Mouse (Mus musculus) retina, postnatal 1 day (tissue): ENCODE results near the gene Chl1.

Experiments used
- DNase-seq: peaks from one replicate; pipeline ENCODE4 v3.0.0-alpha.2; 2012

Chl1 gene

DNA sequence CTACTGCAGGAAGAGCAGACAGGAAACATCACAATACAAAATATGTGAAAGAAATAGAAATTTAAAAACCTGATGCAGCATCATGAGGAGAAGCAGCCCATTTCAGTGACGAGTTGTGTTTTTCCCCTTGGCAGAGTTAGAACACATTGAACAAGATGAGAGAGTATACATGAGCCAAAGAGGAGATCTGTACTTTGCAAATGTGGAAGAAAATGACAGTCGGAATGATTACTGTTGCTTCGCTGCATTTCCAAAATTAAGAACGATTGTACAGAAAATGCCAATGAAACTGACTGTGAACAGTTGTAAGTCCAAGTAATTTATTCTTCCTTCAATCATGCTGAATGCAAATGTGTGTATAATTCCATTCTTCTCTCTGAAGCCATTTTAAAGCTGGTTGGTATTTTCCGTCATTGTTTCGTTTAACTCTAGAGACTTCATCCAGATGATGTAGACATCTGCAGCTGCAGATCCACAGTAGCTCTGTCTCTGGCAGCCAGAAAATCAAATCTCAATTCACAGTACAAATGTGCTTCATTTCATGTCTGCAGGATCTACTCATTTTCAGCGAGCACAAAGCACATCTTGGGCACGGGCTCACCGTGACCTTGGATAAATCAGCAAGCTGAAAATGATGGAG, 155.4 kb downstream of the Chl1 start:
- DNase-seq: no peak

DNA sequence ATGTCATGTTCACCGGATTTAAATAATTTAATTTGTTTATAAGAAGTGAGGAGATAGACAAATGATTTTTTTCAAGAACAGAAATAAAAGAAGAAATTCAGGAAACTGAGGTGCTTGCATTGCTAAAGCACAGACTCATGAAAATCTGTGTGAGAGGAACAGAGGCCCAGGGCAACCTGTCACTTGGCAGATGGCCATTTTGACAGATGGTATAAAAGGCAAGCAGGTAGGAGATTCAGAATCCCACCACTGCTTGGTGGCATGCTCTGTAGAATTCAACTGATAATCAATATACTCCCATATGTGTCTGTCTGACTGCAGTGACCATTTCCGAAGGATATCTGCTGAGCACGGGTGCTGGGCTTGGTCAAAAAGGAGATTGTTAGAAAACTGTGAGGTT, 162.7 kb downstream of the Chl1 start:
- no peak for DNase-seq

DNA sequence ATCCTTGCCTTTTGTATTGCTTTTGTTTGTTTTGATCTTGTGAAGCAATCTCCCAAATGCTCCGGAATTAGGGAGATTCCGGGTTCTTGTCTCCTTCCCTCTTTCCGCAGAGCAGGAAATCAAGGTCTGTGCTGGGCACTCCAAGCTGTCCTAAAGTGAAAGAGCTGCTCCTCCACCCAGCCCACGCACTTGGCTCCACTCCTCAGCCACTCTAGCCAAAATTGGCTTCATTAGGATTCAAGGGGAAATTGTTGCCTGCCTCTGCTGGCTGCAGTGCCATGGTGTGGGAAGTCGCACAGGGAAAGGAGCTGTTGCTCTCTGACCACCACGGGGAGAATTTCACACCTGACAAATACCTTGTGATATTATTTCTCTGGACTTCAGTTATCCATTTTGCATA, 163.9 kb downstream of the Chl1 start:
- no peak for DNase-seq

DNA sequence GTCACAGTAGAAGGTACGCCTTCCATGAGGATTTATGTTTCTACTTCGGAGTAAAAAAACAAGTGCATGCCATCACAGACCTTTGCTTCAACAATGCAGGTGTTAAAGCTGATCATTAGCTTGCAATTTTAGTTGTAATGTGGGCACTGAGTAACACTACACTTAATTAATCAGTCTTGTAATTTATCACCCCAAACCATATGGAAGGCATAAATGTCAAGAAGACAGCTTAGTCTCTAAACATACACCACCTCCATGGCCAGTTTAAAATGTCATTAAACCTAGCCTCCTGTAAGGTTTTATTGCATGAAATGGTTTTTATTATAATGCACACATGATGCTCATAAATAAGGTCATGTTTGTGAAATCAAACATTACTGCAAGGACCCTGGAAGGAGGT, 164.8 kb downstream of the Chl1 start:
- DNase-seq: no peak

DNA sequence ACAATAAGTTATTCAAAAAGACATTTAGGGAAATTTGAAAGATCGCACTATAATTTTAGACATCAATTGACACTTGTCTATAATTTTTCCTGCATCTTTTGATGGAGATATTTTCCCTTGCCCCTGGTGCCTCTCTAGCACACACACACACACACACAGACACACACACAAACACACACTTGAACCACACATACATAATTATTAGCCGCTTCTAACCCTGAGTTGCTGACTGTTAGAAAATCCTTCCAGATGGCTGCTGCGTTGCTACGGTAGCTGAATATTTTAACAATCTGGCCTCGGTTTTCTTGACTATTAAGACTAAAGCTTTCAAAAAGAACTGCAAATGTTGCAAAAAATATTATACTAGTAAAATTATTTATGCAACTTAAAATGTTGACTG, 166.3 kb downstream of the Chl1 start:
- DNase-seq: no peak

DNA sequence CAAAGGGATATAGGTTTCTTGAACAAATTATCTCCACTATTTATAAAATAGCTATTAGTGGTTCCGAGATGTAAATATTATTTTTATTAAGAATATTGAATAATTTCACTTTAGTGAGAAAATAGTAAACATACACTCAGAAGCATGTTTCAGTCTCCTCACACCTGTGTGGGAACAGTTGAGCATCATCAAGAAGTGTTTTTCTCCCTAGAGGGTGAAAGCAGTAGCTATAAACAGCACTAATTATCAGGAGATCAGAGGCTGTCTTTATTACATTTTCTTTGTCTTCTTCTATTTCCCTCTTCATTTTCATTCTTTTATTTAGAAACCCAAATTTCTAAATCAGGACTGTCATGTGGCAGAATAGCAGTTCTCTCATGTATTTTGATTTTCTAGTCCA, 166.7 kb downstream of the Chl1 start:
- no peak for DNase-seq

DNA sequence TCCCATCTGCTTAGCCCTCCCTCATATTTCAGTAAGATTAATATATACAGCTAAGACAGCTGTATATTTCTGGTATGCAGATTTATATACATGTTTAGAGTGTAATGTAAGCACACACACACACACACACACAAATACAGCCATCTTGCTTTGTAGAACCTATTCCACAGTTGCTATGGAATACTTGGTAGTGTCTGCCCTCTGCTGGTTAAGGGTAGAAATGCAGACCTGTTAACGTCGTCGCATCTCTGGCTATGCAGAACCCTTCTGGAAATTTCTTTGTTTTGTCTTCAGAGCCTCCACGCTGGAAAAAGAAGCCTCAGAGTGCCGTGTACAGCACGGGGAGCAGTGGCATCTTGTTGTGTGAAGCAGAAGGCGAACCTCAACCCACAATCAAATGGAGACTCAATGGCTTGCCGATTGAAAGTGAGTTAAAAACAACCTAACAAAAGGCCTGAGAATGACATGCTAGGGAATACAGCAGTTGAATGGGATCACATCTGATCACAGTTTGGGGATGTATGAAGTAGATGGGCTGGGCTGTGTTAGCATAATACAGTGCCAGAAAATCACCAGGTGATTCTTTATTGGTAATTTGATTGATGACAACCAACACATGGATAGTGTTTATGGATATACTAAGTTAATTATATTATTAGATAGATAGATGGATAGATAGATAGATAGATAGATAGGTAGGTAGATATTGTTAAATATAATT, 172.6 kb downstream of the Chl1 start:
- DNase-seq: peak; percentile 84

DNA sequence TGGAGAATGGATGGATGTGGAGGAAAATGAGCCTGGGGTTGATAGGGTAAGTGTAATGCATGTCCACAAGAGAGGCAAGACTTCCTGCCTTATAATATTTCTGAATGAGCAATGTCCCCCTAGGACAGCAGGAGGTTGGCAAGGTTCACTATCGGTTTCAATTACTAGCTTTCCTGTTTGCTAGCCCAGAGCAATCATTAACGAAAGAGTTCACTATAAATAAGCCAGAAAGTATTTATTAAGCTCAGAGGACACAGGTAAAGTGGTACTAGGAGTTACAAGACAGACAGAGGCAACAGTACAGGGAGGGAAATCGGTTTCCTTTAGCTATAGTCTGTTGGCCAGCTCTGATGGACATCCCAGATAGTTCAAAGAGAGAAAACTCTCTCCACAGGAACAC, 182.1 kb downstream of the Chl1 start:
- no peak for DNase-seq

DNA sequence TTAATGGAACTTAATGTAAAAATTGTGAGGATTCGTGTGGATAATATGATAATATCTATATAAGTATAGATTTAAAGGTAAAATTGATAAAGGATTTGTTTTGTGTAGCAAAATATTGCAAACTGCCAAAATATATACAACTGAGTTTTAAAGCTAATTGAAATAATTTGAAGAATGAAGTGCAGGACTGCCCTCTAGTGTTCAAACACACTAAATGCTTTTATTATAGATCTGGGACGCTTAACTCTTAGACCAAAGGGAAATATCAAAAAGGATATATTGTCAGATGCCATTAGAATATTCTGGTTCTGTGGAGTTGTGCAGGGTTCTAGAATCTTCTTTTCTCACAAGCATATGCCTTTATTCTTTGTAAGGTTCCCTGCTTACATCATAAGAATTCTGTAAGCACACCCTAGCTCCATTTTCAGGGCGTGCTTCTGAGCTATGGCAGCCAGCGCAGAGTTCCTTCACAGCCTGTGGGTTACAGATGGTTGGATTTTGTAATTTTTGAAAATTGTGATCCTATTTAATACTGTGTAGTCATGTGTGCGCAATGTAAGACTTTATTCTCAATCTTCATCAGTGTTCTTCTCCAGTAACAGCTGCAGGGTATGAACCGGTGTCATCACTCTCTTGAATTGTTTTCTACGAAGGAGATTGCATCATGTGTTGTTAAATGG, 187.1 kb downstream of the Chl1 start:
- DNase-seq: peak; percentile 52

DNA sequence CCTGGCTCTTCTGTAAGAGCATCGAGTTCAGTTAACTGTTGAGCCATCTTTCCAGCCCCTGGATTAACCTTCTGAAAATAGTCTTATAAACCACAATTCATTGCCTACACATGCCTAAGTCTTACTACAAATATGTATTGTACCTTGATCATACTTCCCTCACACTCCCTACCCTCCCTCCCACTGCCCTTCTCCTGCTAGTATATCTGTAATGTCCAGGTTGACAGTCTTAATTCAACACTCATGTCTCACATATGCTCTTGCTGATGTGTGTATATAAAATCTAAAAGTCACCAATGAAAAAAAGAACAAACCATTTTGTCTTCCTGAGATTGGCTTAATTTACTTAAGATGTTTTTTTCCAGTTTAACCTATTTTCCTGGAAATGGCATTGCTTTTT, 189.1 kb downstream of the Chl1 start:
- DNase-seq: no peak

DNA sequence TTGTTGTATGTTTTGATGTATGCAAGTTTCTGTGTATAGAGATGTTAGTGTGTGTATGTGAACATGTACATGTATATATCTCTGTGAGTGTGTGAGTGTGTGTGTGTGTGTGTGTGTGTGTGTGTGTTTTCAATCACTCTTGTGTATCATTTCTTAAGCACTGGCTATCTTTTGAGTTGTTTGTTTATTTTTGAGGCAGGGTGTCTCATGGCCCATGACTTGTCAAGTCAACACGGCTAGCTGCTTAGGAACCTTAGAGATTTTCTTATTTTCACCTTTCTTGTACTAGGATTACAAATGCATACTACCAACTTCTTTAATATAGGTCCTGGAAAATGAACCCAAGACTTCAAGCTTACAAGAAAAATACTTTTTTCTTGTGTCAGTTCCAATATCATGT, 189.5 kb downstream of the Chl1 start:
- no peak for DNase-seq

DNA sequence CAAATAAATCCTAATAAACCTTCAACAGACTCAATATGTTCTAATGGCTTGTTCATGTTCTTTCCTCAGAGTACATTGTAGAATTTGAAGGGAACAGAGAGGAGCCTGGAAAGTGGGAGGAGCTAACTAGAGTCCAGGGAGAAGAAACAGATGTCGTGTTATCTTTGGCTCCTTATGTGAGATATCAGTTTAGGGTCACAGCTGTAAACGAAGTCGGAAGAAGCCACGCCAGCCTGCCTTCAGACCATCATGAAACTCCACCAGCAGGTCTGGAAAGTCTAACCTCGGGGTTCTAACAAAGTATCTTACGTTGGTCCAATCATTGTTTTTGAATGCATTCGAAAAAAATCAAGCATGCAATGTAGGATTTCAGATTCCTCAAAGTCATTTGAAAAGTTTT, 189.9 kb downstream of the Chl1 start:
- no peak for DNase-seq

DNA sequence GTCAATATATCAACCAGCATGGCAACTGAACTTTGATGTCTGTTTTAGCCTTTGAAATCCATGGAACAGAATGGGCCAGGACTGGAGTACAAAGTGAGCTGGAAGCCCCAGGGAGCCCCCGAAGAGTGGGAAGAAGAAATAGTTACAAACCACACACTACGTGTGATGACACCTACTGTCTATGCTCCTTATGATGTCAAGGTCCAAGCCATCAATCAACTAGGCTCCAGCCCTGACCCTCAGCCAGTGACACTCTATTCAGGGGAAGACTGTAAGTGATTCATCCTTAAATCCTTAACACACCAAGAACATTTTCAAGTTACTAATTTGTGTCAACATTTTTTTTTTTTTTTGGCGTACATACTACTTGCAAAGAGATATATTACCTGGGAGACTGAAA, 196.0 kb downstream of the Chl1 start:
- no peak for DNase-seq

DNA sequence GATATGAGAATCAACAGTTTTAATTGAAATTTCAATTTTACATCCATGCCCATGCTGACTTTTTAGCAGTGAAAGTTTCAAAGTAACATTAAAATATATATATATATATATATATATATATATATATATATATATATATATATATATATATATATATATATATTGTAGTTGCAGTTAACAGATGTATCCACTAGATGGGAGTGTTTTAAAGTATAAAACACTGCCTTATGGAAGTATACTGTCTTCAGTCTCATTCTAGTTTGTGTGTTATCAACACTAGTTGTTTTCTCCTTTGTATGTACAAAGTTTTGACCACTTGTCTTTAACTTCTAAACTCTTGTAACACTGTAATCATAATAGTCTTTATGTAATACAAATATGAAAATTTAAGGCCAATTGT, 228.9 kb downstream of the Chl1 start:
- peak; percentile 19 for DNase-seq

DNA sequence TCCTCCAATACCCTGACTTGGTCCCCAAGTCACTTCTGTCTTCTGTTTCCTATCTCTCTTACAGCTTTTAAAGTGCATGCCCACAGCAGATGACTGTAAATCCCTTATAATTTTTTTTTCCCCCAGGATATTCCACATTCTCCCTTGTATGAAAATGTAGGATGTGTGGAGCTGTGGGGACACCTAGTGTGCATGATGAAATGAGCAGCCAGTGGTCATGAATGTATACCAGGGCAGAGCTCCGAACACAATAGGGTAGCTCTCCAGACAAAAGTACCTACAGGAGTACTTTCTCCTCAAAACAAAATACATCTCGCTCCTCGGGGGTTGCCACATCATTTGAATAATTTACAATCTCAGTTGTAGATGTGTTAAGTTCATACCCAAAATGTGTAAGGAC, 232.4 kb downstream of the Chl1 start:
- peak; percentile 6 for DNase-seq

DNA sequence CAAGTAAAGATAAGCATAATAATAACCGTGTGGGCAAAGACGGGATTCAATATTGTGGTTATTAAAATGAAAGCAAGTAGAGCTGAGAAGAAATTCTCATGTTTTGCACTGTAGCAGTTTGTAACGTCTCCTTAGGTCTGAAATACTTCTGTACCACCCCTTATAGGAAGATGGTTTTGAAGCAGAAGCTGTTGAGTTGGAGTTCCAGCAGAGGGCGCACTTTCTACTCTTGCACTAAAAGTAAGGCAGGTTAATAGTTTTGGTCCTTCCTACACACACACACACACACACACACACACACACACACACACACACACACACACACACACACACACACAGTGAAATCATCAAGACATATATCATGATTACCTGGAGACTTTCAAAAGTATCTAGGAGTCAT, 235.7 kb downstream of the Chl1 start:
- peak; percentile 48 for DNase-seq

DNA sequence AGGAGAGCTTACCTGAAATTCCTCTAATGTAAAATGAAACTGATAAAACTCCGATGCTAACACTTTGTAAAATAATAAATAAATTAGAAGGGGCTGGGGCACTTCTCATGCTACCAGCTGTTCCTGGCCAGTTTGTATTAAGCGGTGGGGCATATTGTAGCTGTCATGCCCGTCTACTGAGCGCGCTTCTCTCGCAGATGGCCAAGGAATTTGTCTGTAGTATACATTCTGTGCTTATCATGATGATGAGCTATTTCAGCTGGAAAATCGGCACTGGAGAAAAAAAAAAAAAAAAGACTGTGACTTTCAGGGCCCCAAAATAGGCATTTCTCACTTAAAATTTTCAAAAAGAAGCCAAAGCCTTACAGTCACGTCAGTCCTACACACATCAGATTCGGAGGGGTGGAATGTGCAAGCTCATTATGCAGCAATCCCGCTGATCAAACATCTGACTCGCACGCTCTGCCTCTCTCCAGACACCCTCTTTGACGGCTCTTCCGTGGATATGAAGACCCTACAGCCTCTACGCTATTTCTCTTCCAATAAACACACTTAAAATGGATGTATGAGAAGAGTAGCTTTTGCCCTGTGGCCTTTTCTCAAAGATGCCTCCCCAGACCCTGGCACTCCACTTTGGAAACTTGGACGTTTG, 238.9 kb downstream of the Chl1 start:
- DNase-seq: peak; percentile 17

DNA sequence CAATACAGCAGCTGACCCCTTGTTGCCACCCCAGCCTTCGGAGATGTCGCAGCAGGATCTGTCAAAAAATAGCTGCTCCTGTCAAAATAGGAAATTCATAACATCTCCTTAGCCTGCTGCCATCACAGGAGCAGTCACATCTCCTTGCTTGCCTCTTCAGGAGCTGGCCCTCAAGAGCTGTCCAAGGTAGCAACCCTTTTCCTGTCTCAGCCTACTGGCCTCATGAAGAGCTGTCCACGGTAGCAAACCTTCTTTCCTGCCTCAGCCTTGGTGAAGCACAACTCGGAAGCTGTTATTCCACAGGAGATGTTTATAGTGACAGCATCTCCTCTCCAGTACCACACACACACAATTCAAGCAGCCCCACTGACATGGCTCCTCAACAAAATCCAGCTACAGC, 243.5 kb downstream of the Chl1 start:
- DNase-seq: no peak

DNA sequence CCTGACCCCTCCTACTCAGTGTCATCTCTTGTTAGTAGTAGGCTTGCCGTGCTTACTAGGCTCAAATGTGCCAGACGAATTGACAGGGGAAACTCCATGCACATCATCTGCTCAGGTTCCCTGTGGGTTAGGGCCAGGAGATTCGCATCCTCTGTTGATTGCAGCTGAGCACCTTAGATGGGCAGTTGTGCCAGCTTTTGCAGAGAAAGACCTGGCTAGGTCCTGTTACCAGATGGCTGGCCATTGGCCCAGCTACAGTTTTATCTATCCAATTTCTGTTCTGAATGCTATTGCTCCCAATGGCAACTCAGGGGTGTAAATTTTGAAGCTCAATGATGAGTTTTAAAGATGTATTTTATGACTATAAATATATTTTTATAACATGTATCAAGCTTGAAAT, 256.4 kb downstream of the Chl1 start:
- DNase-seq: no peak

DNA sequence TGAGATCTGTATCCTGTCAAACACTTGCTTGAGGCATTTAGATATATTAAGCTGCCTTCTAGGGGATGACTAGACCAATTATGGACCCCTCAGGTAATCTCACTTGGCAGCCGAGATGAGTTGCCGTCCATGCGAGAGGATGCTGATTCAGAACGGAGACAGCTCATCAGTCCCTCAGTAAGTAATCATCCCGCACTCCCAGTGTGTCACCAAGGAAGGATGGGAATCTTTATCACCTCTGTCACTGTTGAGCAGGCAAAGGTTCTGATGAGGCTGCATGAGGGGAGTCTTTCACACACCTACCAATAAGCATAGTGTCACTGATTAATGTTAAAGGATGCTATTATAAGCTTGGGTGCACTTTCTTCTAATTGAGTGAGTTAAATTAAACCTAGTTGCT, 270.7 kb downstream of the Chl1 start:
- peak; percentile 3 for DNase-seq

DNA sequence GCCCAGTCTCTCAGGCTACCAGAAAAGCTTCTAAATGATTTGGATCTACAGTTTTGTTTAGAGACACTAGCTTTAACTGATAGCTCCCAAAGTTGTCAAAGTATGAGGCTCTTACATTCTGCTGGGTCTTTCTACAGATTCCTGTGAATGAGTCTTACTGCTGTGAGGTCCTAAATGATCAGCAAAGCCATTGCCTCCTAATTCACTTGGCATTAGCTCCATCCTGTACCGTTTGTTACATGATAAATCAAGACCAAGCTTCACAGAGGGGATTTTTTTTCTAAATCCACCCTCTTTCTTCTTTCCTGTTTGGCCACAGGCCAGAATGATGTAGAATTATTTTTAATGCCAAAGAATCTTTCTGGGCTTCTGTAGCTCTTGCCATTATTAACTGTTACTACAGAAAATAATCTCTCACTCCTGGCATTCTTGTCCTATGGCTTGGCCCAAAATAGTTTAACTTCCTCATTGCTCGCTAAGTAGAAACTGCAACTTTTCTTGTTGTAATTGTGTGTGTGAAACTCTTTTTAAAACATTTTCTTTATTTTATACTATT, 280.8 kb downstream of the Chl1 start:
- no peak for DNase-seq

DNA sequence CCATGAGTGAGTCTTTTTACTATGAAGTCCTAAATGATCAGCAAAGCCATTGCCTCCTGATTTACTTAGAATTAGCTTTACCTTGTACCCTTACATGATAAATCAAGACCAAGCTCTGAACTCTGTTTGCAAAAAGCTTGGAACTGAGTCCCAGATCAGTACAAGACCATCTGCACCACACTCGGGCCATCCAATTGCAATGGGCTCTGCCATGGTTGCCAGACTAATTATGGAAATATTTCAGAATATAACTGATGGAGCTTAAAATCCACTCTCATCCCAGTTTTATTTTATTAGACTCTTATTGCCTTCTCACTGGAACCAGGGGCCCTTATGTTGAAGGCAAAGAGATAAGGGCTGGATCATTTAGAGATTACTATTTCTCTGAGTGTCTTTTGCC, 284.9 kb downstream of the Chl1 start:
- DNase-seq: no peak
